ENCODE assay signal across 8 mouse cellular contexts in genomic region chr17:56479358-56479757, GRCm38 (mm10). TPM values are rescaled to one million over a fixed set of nuclear protein-coding genes. Genes with fewer than 3 reads are reported as not detected.
DNase-seq lines count a peak whose midpoint lies in the region.

No protein-coding gene starts in this region.

- intact Hi-C loops in left cerebral cortex, postnatal 14 days (cut with DNase I): loop anchor here (5.0 kb wide), 1 partner anchor 122 kb away; no protein-coding TSS in a partner anchor

- DNase-seq in layer of hippocampus, adult 11-12 months (ENCODE audit: low spot score): peak; percentile 84
- no peak for DNase-seq in layer of hippocampus, adult 9-10 months (ENCODE audit: low spot score)
- peak; percentile 57 for DNase-seq in ES-CJ7 (ENCODE audit: low read depth, low spot score)
- DNase-seq in c-Kit-positive CD71-positive TER-119-positive erythroid progenitor cells, embryonic 14.5 days (ENCODE audit: low spot score): peak; percentile 48
- peak; percentile 69 for DNase-seq in gastrocnemius, postnatal 10 days
- DNase-seq in left cerebral cortex, postnatal 14 days (ENCODE audit: low spot score in 2 of 2): peak; percentile 72 to 80
- peak; percentile 51 to 75 for DNase-seq in natural killer cell, adult 2 months (ENCODE audit: low spot score in 2 of 2)
- DNase-seq in thymus, postnatal 25 days: peak; percentile 78

RNA-seq across cellular contexts. Expression of gene Ptprs, which starts 3.1 kb away (rescaled TPM):
- 10 to 100 TPM; 64.1 to 94.7 TPM for total RNA-seq in gastrocnemius, postnatal 10 days (2021)
- total RNA-seq in left cerebral cortex, postnatal 14 days (2021): 100 to 1,000 TPM; 644 to 661 TPM

RNA-seq across cellular contexts. Expression of gene Znrf4, which starts 32.9 kb away (rescaled TPM):
- not detected for total RNA-seq in gastrocnemius, postnatal 10 days (2021)
- not detected for total RNA-seq in left cerebral cortex, postnatal 14 days (2021)

Comparison
In these comparisons a context has a peak if more than half of its experiments do, and no peak if none do; other contexts are left out.
1. RNA of gene Ptprs, which starts 3.1 kb away (total RNA-seq): 644 to 661 TPM in left cerebral cortex, postnatal 14 days; 64.1 to 94.7 TPM in gastrocnemius, postnatal 10 days; every median in the first group is over 4 times any median in the second.